Mouse (Mus musculus): ENCODE measurements around the gene Ctnnd2.
A peak's percentile ranks its signal among the peaks of the same experiment; 100 is the strongest.

Gene Ctnnd2

GRCm38 (mm10) chr15:30646501-30647431, 474.4 kb downstream of the Ctnnd2 start:
- DNase-seq (ENCODE audit: low spot score in 2 of 2): peak in 1 of 2 experiments; percentile 32

- no peak for DNase-seq (ENCODE audit: low spot score in 2 of 2)
These were observed 475.4 kb downstream of the Ctnnd2 start for GRCm38 (mm10) chr15:30647679-30648311.

- DNase-seq (ENCODE audit: low spot score in 2 of 2): no peak
These were observed 477.6 kb downstream of the Ctnnd2 start for GRCm38 (mm10) chr15:30649964-30650363.

- no peak for DNase-seq (ENCODE audit: low spot score in 2 of 2)
These were observed 483.0 kb downstream of the Ctnnd2 start for GRCm38 (mm10) chr15:30655433-30655832.

- DNase-seq (ENCODE audit: low spot score in 2 of 2): no peak
These were observed 485.2 kb downstream of the Ctnnd2 start for GRCm38 (mm10) chr15:30657588-30657987.

GRCm38 (mm10) chr15:30660539-30661149, 488.3 kb downstream of the Ctnnd2 start:
- no peak for DNase-seq (ENCODE audit: low spot score in 2 of 2)

- DNase-seq (ENCODE audit: low spot score in 2 of 2): no peak
These were observed 489.5 kb downstream of the Ctnnd2 start for GRCm38 (mm10) chr15:30661689-30662422.

- DNase-seq (ENCODE audit: low spot score in 2 of 2): no peak
These were observed 495.6 kb downstream of the Ctnnd2 start for GRCm38 (mm10) chr15:30667819-30668587.

GRCm38 (mm10) chr15:30681939-30682338, 509.5 kb downstream of the Ctnnd2 start:
- no peak for DNase-seq (ENCODE audit: low spot score in 2 of 2)

- DNase-seq (ENCODE audit: low spot score in 2 of 2): no peak
These were observed 510.1 kb downstream of the Ctnnd2 start for GRCm38 (mm10) chr15:30682360-30683119.

GRCm38 (mm10) chr15:30686206-30687101, 514.1 kb downstream of the Ctnnd2 start:
- DNase-seq (ENCODE audit: low spot score in 2 of 2): no peak

GRCm38 (mm10) chr15:30693754-30694205, 521.4 kb downstream of the Ctnnd2 start:
- peak in 1 of 2 experiments; percentile 20 for DNase-seq (ENCODE audit: low spot score in 2 of 2)

GRCm38 (mm10) chr15:30694286-30694685, 521.9 kb downstream of the Ctnnd2 start:
- DNase-seq (ENCODE audit: low spot score in 2 of 2): no peak

- DNase-seq (ENCODE audit: low spot score in 2 of 2): no peak
These were observed 523.5 kb downstream of the Ctnnd2 start for GRCm38 (mm10) chr15:30695859-30696258.

GRCm38 (mm10) chr15:30697356-30697755, 525.0 kb downstream of the Ctnnd2 start:
- DNase-seq (ENCODE audit: low spot score in 2 of 2): no peak

- no peak for DNase-seq (ENCODE audit: low spot score in 2 of 2)
These were observed 528.4 kb downstream of the Ctnnd2 start for GRCm38 (mm10) chr15:30700762-30701161.

GRCm38 (mm10) chr15:30701592-30701991, 529.2 kb downstream of the Ctnnd2 start:
- DNase-seq (ENCODE audit: low spot score in 2 of 2): no peak

GRCm38 (mm10) chr15:30709026-30709753, 536.8 kb downstream of the Ctnnd2 start:
- DNase-seq (ENCODE audit: low spot score in 2 of 2): no peak

Data from cerebellum, postnatal 4 days (tissue).